Mouse (Mus musculus): ENCODE measurements at regions not wholly inside any gene's neighbourhood (a gene's known extent, or its start where the extent isn't known, plus 50 kb on each side); places are given as distances from the start of the nearest gene placed in this dataset.

GRCm38 (mm10) chr1:152148731-152149130, 58.8 kb upstream of the 1700025G04Rik start:
- no peaks in the 10 kb centered on the region for H3K79me2 ChIP-seq (replicated peaks; ENCODE audit: control insufficient read depth, extremely low read depth, insufficient read depth, poor library complexity, severe bottlenecking)
- no peak overlapping the region for H3K27ac ChIP-seq (ENCODE audit: insufficient read depth, low read depth)
- H3K36me3 ChIP-seq (replicated peaks in 1 of 2; ENCODE audit: control insufficient read depth in 1 of 2, insufficient read depth in 1 of 2, low read length in 1 of 2): no peaks in the 10 kb centered on the region
- no peak overlapping the region for H3K4me2 ChIP-seq (ENCODE audit: insufficient read depth, low read depth, poor library complexity, severe bottlenecking)
- no peak overlapping the region for H3K9ac ChIP-seq (ENCODE audit: insufficient read depth, low read depth)
- dilution Hi-C loops (cut with MboI; ENCODE audit: extremely low pct_ligation_motif_present, extremely low pct_unique_long_range_greater_than_20kb, low sequenced_read_pairs) (no loop called here), in situ Hi-C loops (cut with MboI; ENCODE audit: low pct_ligation_motif_present, low pct_unique_long_range_greater_than_20kb, low sequenced_read_pairs) (no loop called here)
- no peak for TF ChIP-seq CHD2 (IDR thresholded peaks at IDR 0.05; ENCODE audit: low read length)
- TF ChIP-seq ZC3H11A (IDR thresholded peaks at IDR 0.05; ENCODE audit: low read depth, low read length): no peak
- no peak for TF ChIP-seq KAT2A (IDR thresholded peaks at IDR 0.05; ENCODE audit: insufficient replicate concordance, low read length)
- no peak for TF ChIP-seq HCFC1 (IDR thresholded peaks at IDR 0.05; ENCODE audit: low read depth, low read length)
- TF ChIP-seq MAZ (IDR thresholded peaks at IDR 0.05; ENCODE audit: low read depth, low read length): no peak
- no peak for TF ChIP-seq IRF4 (IDR thresholded peaks at IDR 0.05; ENCODE audit: low read depth, low read length)
- no peak for TF ChIP-seq RAD21 (IDR thresholded peaks at IDR 0.05; ENCODE audit: low read depth, low read length)
- TF ChIP-seq POLR2AphosphoS2 (IDR thresholded peaks at IDR 0.05; ENCODE audit: low read depth, low read length): no peak
- no peak for TF ChIP-seq MYC (IDR thresholded peaks at IDR 0.05; ENCODE audit: low read depth, low read length)
- no peak for TF ChIP-seq MEF2A (IDR thresholded peaks at IDR 0.05; ENCODE audit: borderline replicate concordance, low read depth, low read length)
- TF ChIP-seq MAFK (IDR thresholded peaks at IDR 0.05; ENCODE audit: insufficient replicate concordance, low read length): no peak
- TF ChIP-seq NRF1 (IDR thresholded peaks at IDR 0.05; ENCODE audit: low read depth, low read length): no peak
- no peak for TF ChIP-seq JUND (conservative IDR thresholded peaks at IDR 0.05; ENCODE audit: low read depth, low read length)
- TF ChIP-seq ZMIZ1 (IDR thresholded peaks at IDR 0.05; ENCODE audit: low read depth, low read length): no peak
- no peak for TF ChIP-seq JUN (IDR thresholded peaks at IDR 0.05; ENCODE audit: insufficient read depth, low read depth, low read length)
- no peak for TF ChIP-seq TBP (conservative IDR thresholded peaks at IDR 0.05; ENCODE audit: low read depth, low read length)
- TF ChIP-seq POLR2A (IDR thresholded peaks at IDR 0.05; ENCODE audit: low read depth, low read length): no peak
- TF ChIP-seq RCOR1 (conservative IDR thresholded peaks at IDR 0.05; ENCODE audit: low read depth, low read length): no peak
- TF ChIP-seq NELFE (IDR thresholded peaks at IDR 0.05; ENCODE audit: low read depth, low read length): no peak
- TF ChIP-seq PAX5 (IDR thresholded peaks at IDR 0.05; ENCODE audit: low read length): no peak
- peaks cover 12% of the 10 kb centered on the region for H3K9me3 ChIP-seq (replicated peaks; ENCODE audit: low read length)
- no peak overlapping the region for H3K4me3 ChIP-seq (replicated peaks in 1 of 3; ENCODE audit: low read depth in 2 of 3, low read length in 2 of 3, poor library complexity in 1 of 3)
- DNase-seq (ENCODE audit: extremely low read depth): no peak
- H3K4me1 ChIP-seq (ENCODE audit: control insufficient read depth in 1 of 2, insufficient read depth in 2 of 2): peaks cover 0 to 6% of the 10 kb centered on the region in 2 experiments; a peak in 2 of 4 replicates
- no peaks in the 10 kb centered on the region for H3K27me3 ChIP-seq (replicated peaks)

GRCm38 (mm10) chr1:152140175-152140574, 50.2 kb upstream of the 1700025G04Rik start:
- Histone ChIP-seq H3K27me3 (replicated peaks) (no peaks in the 10 kb centered on the region), H3K4me1 (ENCODE audit: control insufficient read depth in 1 of 2, insufficient read depth in 2 of 2) (peaks cover 0 to 7% of the 10 kb centered on the region in 2 experiments; a peak in 2 of 4 replicates), H3K9me3 (replicated peaks; ENCODE audit: low read length) (peaks cover 3% of the 10 kb centered on the region), H3K4me3 (replicated peaks in 1 of 3; ENCODE audit: low read depth in 2 of 3, low read length in 2 of 3, poor library complexity in 1 of 3) (no peak overlapping the region), H3K36me3 (replicated peaks in 1 of 2; ENCODE audit: control insufficient read depth in 1 of 2, insufficient read depth in 1 of 2, low read length in 1 of 2) (no peaks in the 10 kb centered on the region), H3K9ac (ENCODE audit: insufficient read depth, low read depth) (no peak overlapping the region), H3K27ac (ENCODE audit: insufficient read depth, low read depth) (no peak overlapping the region), H3K79me2 (replicated peaks; ENCODE audit: control insufficient read depth, extremely low read depth, insufficient read depth, poor library complexity, severe bottlenecking) (no peaks in the 10 kb centered on the region), H3K4me2 (ENCODE audit: insufficient read depth, low read depth, poor library complexity, severe bottlenecking) (no peak overlapping the region)
- TF ChIP-seq TBP (conservative IDR thresholded peaks at IDR 0.05; ENCODE audit: low read depth, low read length) (no peak), NELFE (IDR thresholded peaks at IDR 0.05; ENCODE audit: low read depth, low read length) (no peak), SMC3 (IDR thresholded peaks at IDR 0.05; ENCODE audit: low read depth, low read length) (no peak), USF1 (IDR thresholded peaks at IDR 0.05; ENCODE audit: low read depth, low read length) (no peak), EP300 (IDR thresholded peaks at IDR 0.05; ENCODE audit: low read length) (no peak)
- no peak for DNase-seq (ENCODE audit: extremely low read depth)
- in situ Hi-C loops (cut with MboI; ENCODE audit: low pct_ligation_motif_present, low pct_unique_long_range_greater_than_20kb, low sequenced_read_pairs): no loop called here
- dilution Hi-C loops (cut with MboI; ENCODE audit: extremely low pct_ligation_motif_present, extremely low pct_unique_long_range_greater_than_20kb, low sequenced_read_pairs): no loop called here

Data from CH12.LX (cell line).